Mouse (Mus musculus) ovary, postnatal 14 days (tissue): ENCODE results near the gene Gm49396.

Experiments
- DNase-seq: peaks from one replicate; pipeline ENCODE4 v3.0.0; 2022; ENCODE audit warnings: low spot score

The Gm49396 gene

GRCm38 (mm10) chr7:30552102-30553020, 10.8 kb upstream of the Gm49396 start, which contains the start of the genes Hspb6 and Proser3:
Hspb6 (plus strand) TSS chr7:30552178.
Proser3 (minus strand) TSS chr7:30552299.
- DNase-seq = peak; percentile 92

GRCm38 (mm10) chr7:30553021-30553589, 10.0 kb upstream of the Gm49396 start:
- DNase-seq = no peak

GRCm38 (mm10) chr7:30553810-30554584, 9.1 kb upstream of the Gm49396 start:
- DNase-seq = no peak

GRCm38 (mm10) chr7:30556894-30557536, 6.1 kb upstream of the Gm49396 start:
- DNase-seq = no peak

- no peak for DNase-seq
Measured at GRCm38 (mm10) chr7:30557901-30558514, 5.1 kb upstream of the Gm49396 start.

- DNase-seq = no peak
Measured at GRCm38 (mm10) chr7:30558656-30559442, 4.3 kb upstream of the Gm49396 start.

- peak; percentile 88 for DNase-seq
Measured at GRCm38 (mm10) chr7:30559443-30559954, 3.6 kb upstream of the Gm49396 start, which contains the start of gene Lin37. Lin37 (minus strand) TSS chr7:30559838.

- DNase-seq = no peak
Measured at GRCm38 (mm10) chr7:30560296-30560695, 2.8 kb upstream of the Gm49396 start.

- DNase-seq = no peak
Measured at GRCm38 (mm10) chr7:30562526-30563116, 523 bp upstream of the Gm49396 start.

GRCm38 (mm10) chr7:30563906-30564280, 749 bp downstream of the Gm49396 start:
- DNase-seq = no peak

GRCm38 (mm10) chr7:30564970-30565571, 1.9 kb downstream of the Gm49396 start, which contains the start of gene Igflr1:
Igflr1 (plus strand) TSS chr7:30565427.
- DNase-seq = no peak

GRCm38 (mm10) chr7:30566033-30566432, 2.9 kb downstream of the Gm49396 start:
- DNase-seq = no peak

- no peak for DNase-seq
Measured at GRCm38 (mm10) chr7:30567555-30567954, 4.4 kb downstream of the Gm49396 start.

GRCm38 (mm10) chr7:30572389-30572788, 9.2 kb downstream of the Gm49396 start:
- no peak for DNase-seq

GRCm38 (mm10) chr7:30572969-30573368, 9.8 kb downstream of the Gm49396 start:
- peak; percentile 31 for DNase-seq

- DNase-seq = no peak
Measured at GRCm38 (mm10) chr7:30579950-30580349, 16.8 kb downstream of the Gm49396 start.

- no peak for DNase-seq
Measured at GRCm38 (mm10) chr7:30581547-30581946, 18.4 kb downstream of the Gm49396 start.

GRCm38 (mm10) chr7:30584339-30584738, 21.2 kb downstream of the Gm49396 start:
- DNase-seq = no peak

GRCm38 (mm10) chr7:30585170-30585569, 22.0 kb downstream of the Gm49396 start:
- DNase-seq = no peak
